Mouse (Mus musculus) C2C12 (cell line): ENCODE measurements around the gene Kmt2d. TPM values are rescaled to one million over a fixed set of nuclear protein-coding genes. Genes with fewer than 3 reads are reported as not detected.

Source experiments
- H3K27me3 ChIP-seq: one replicate; pipeline ENCODE4 v1.6.1; 2011; ENCODE audit not compliant: control insufficient read depth, insufficient read depth, insufficient read length
- H3K36me3 ChIP-seq: one replicate; pipeline ENCODE4 v1.6.1; 2011; ENCODE audit not compliant: control insufficient read depth, insufficient read depth
- H3K4me3 ChIP-seq: one replicate; pipeline ENCODE4 v1.5.1; 2011; ENCODE audit warnings: mild to moderate bottlenecking, control low read depth; ENCODE audit not compliant: poor library complexity, insufficient read depth, severe bottlenecking
- H3K79me2 ChIP-seq: one replicate; pipeline ENCODE4 v1.6.1; 2011; ENCODE audit not compliant: control insufficient read depth, insufficient read depth
- H3K79me3 ChIP-seq: one replicate; pipeline ENCODE4 v1.6.1; 2011; ENCODE audit warnings: low read depth, control low read depth
- H3ac ChIP-seq: one replicate; pipeline ENCODE3; 2011; ENCODE audit warnings: low read depth; ENCODE audit not compliant: control insufficient read depth, insufficient read length
- CEBPB ChIP-seq: IDR thresholded peaks from one replicate; pipeline ENCODE4 v1.6.1; 2011; ENCODE audit warnings: low read depth, mild to moderate bottlenecking, control low read depth, moderate library complexity
- CTCF ChIP-seq: IDR thresholded peaks from one replicate; pipeline ENCODE4 v1.5.1; 2011; ENCODE audit not compliant: control insufficient read depth, insufficient read depth, insufficient read length
- FOSL1 ChIP-seq: IDR thresholded peaks from one replicate; pipeline ENCODE4 v1.8.0; 2011; ENCODE audit warnings: mild to moderate bottlenecking, low read length; ENCODE audit not compliant: poor library complexity, insufficient read depth, severe bottlenecking
- MAX ChIP-seq: IDR thresholded peaks from one replicate; pipeline ENCODE4 v1.6.1; 2011; ENCODE audit warnings: mild to moderate bottlenecking, control low read depth
- MYOD1 ChIP-seq: IDR thresholded peaks from one replicate; pipeline ENCODE4 v1.6.1; 2011; ENCODE audit warnings: low read depth; ENCODE audit not compliant: control insufficient read depth, insufficient read length
- MYOG ChIP-seq: IDR thresholded peaks from one replicate; pipeline ENCODE4 v1.6.1; 2011; ENCODE audit not compliant: control insufficient read depth, insufficient read length; ENCODE audit errors: extremely low read depth
- USF1 ChIP-seq: IDR thresholded peaks from one replicate; pipeline ENCODE4 v1.6.1; 2011; ENCODE audit warnings: low read depth, mild to moderate bottlenecking, control low read depth, moderate library complexity
- polyA plus RNA-seq: library from polyadenylated mRNA; unstranded; fragments of >200 nt; fragmentation: generic; extraction: Trizol; gene quantifications from one replicate; pipeline ENCODE4 v1.2.1, GENCODE M21; 2012; ENCODE audit warnings: missing spikeins

The Kmt2d gene
- polyA plus RNA-seq, 1 experiment, result 23.8 TPM

DNA sequence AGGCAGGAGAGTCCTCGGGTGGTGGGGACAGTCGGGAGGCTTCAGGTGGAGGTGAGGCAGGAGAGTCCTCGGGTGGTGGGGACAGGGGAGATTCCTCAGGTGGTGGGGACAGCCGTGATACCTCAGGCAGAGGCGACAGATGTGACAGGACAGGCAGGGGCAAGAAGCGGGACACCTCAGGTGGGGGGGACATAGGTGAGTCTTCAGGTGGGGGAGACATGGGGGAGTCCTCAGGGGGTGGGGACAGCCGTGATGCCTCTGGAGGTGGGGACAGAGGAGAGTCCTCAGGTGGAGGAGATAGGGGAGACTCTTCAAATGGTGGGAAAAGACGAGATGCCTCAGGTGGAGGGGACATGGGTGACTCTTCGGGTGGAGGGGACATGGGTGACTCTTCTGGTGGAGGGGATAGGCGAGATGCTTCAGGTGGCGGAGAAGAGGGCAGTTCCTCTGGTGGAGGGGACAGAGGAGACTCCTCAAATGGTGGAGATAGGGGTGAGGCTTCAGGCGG, 7.5 kb downstream of the Kmt2d start:
- Histone ChIP-seq H3K36me3 (peaks cover 90% of the 10 kb centered on the region), H3K79me3 (peaks cover 34% of the 10 kb centered on the region), H3K79me2 (peaks cover 40% of the 10 kb centered on the region), H3ac (no peak overlapping the region), H3K27me3 (no peaks in the 10 kb centered on the region), H3K4me3 (no peak overlapping the region)
- no peak for TF ChIP-seq MYOG
- no peak for TF ChIP-seq MAX
- no peak for TF ChIP-seq FOSL1
- no peak for TF ChIP-seq USF1
- TF ChIP-seq MYOD1, result no peak
- no peak for TF ChIP-seq CEBPB
- no peak for TF ChIP-seq CTCF

DNA sequence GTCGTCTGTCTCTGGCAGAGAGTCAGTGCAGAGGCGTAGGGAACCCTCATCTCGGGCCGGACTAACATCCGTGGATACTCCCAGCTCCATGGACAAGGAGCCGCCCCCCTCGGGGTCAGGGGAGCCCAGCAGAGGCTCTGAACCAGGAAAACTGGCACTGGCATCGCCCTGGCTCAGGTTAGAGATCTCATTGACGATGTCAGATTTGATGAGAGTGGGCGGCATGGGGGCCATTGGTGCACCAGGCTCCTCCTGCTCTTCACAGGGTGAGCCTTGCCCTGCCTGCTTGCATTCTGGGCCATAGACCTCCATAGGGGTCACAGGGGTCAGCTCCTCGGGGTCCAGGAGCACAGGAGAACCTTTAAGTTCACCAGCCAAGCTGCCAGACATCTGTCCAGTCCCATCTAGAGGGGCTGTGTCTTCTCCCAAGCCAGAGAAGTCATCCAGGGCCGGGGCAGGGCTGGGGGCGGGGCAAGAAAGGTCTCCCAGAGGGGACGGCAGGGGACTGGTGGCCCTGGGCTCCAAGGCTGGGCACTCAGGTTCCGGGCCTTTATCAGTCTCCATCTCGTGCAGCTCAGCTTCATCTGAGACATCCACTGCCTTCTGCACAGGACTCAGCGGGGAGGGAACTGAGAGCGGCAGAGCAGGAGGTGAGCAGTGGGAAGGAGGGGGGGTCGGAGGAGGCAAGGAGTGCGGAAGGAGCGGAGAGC, 9.1 kb downstream of the Kmt2d start:
- TF ChIP-seq MYOD1 (no peak), FOSL1 (no peak), CEBPB (no peak), CTCF (no peak), USF1 (no peak), MAX (no peak), MYOG (no peak)
- H3K4me3 ChIP-seq, result no peak overlapping the region
- peaks cover 99% of the 10 kb centered on the region for H3K36me3 ChIP-seq
- no peak overlapping the region for H3ac ChIP-seq
- no peaks in the 10 kb centered on the region for H3K27me3 ChIP-seq
- H3K79me2 ChIP-seq, result peaks cover 23% of the 10 kb centered on the region
- peaks cover 18% of the 10 kb centered on the region for H3K79me3 ChIP-seq

DNA sequence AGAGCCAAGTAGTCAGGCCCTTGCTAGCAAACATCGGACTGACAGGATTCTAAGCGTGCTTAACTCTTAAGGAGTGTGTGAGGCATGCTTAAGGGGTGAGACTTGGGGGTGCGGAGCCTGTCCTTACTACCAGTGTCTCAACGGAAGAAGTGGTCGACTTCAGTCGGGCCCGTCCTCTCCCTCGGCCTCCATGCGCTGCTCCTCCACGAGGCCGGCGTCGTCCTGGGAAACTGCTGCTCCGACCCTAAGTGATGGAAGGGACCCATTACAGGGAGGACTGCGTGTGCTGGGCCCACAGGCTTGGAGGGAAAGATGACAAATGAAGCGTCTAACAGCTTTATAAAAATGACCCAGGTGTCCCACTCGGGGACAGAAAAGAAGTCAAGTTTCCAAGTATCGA, 10.1 kb downstream of the Kmt2d start:
- H3K79me3 ChIP-seq, result peaks cover 8% of the 10 kb centered on the region
- H3K36me3 ChIP-seq, result peaks cover 100% of the 10 kb centered on the region
- no peak for TF ChIP-seq MAX
- TF ChIP-seq MYOD1, result no peak
- no peak for TF ChIP-seq CEBPB
- TF ChIP-seq FOSL1, result no peak
- TF ChIP-seq MYOG, result no peak
- no peak for TF ChIP-seq CTCF
- TF ChIP-seq USF1, result no peak
- no peak overlapping the region for H3K4me3 ChIP-seq
- peaks cover 14% of the 10 kb centered on the region for H3K79me2 ChIP-seq
- H3ac ChIP-seq, result no peak overlapping the region
- no peaks in the 10 kb centered on the region for H3K27me3 ChIP-seq

DNA sequence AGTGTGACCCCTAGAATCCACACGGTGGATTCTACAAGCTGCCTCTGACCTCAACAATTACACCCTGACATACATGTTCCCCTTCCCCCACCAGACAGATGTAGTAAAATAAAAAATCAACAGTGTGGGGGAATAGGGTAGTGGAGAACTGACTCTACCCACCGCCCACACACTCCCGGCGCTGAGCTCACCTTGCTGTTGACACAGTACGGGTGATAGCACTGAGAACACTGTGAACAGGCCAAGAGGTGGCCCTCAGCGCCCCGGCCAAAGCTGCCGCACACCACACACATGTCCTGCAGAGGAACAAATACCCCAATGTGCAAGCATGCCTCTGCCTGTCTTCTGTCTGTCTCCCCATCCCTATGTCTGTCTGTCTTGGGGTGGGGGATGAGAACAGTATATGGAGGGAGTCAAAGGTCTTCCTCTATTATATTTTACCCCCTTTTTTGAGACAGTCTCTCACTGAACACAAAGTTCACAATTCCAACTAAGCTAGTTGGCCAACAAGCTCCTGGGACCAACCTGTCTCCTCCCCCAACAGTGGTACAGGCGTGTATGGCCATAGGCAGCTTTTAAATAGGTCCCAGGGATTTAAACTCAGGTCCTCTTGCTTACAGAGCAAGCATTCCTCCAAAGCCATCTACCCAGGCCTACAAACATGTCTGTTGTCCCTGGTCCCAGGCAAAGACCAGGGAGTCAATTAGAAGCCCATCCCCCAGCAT, 11.5 kb downstream of the Kmt2d start:
- H3K79me2 ChIP-seq, result no peaks in the 10 kb centered on the region
- no peak overlapping the region for H3K4me3 ChIP-seq
- H3K27me3 ChIP-seq, result no peaks in the 10 kb centered on the region
- no peaks in the 10 kb centered on the region for H3K79me3 ChIP-seq
- no peak for TF ChIP-seq FOSL1
- TF ChIP-seq CEBPB, result no peak
- TF ChIP-seq MAX, result no peak
- TF ChIP-seq CTCF, result no peak
- no peak overlapping the region for H3ac ChIP-seq
- H3K36me3 ChIP-seq, result peaks cover 100% of the 10 kb centered on the region

DNA sequence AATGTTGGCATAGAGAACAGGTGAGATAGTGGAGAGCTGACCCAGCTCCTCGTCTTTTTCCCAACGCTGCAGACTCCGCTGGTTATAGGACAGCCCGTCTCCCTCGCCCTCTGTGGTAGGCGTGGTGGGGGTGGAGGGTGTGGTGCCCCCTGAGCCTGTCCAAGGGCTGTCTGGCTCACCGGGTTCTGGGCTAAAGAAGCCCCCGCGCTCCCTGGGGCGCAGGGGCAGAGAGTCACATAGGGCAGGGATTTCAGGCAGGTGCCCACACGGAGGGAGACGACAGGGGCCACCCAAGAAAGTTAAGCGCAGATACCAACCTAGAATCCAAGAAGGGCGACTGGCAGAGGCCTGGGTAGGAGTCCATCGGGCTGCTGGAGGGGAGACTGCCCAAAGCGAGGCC, 16.8 kb downstream of the Kmt2d start:
- Histone ChIP-seq H3K79me3 (peaks cover 5% of the 10 kb centered on the region), H3K27me3 (no peaks in the 10 kb centered on the region), H3K36me3 (peaks cover 100% of the 10 kb centered on the region), H3K79me2 (peaks cover 28% of the 10 kb centered on the region), H3ac (no peak overlapping the region), H3K4me3 (no peak overlapping the region)
- TF ChIP-seq MAX, result no peak
- TF ChIP-seq MYOD1, result no peak
- no peak for TF ChIP-seq FOSL1
- no peak for TF ChIP-seq MYOG
- no peak for TF ChIP-seq CTCF
- no peak for TF ChIP-seq CEBPB
